In the genomic region with DNA sequence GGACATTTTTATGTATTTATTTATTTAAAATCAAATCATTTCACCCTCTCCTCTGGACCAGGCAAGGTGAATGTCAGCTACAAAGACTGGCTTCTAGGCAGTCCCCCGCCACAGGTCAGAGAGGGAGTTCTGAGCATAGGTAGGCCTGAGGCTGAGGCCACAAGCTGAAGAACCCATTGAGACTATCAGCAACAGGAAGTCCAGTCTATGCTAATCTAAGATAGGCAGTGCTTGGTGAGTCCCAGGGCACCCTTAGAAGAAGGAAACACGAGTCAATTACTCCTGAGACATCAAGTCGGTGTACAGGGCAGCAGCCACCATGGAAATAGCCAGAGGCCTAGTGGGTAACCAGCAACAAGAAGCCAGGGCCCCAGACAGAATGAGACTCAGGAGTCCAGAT, we compare ENCODE assay signal across 15 mouse cellular contexts.
"Had no signal": no experiment of that assay in that cellular context is flagged by ENCODE, and none has a peak within 500 bp of the region (broad histone marks: within the 10 kb centered on the region; RNA-seq: fewer than 3 reads in every experiment).

No protein-coding gene starts in this region.

- H3K27ac ChIP-seq: liver, embryonic 14.5 days; midbrain, embryonic 10.5 days; midbrain, embryonic 12.5 days; neural tube, embryonic 13.5 days; neural tube, embryonic 15.5 days had no signal

- H3K27me3 ChIP-seq: midbrain, embryonic 12.5 days; neural tube, embryonic 13.5 days; neural tube, embryonic 15.5 days had no signal

- H3K4me3 ChIP-seq: midbrain, embryonic 10.5 days; midbrain, embryonic 12.5 days; myocyte; neural tube, embryonic 13.5 days; neural tube, embryonic 15.5 days had no signal

- ATAC-seq: midbrain, embryonic 16.5 days had no signal

- H3K36me3 ChIP-seq: midbrain, embryonic 10.5 days; midbrain, embryonic 12.5 days; neural tube, embryonic 13.5 days; neural tube, embryonic 15.5 days had no signal

- H3K4me2 ChIP-seq: lung, embryonic 14.5 days; midbrain, embryonic 12.5 days; neural tube, embryonic 13.5 days; neural tube, embryonic 15.5 days had no signal

- DNase-seq: lung, adult 18-20 months; lung, postnatal 10 days; lung, postnatal 4 days; right cerebral cortex, postnatal 14 days; thymus, adult 18-20 months; thymus, postnatal 14 days; thymus, postnatal 36 days had no signal

- H3K4me1 ChIP-seq: midbrain, embryonic 12.5 days had no signal

- H3K9ac ChIP-seq: liver, embryonic 14.5 days; lung, embryonic 14.5 days; midbrain, embryonic 12.5 days; neural tube, embryonic 13.5 days; neural tube, embryonic 15.5 days had no signal

- H3K9me3 ChIP-seq: midbrain, embryonic 10.5 days; midbrain, embryonic 12.5 days; neural tube, embryonic 13.5 days; neural tube, embryonic 15.5 days had no signal
